Mouse (Mus musculus): ENCODE measurements at regions not wholly inside any gene's neighbourhood (a gene's known extent, or its start where the extent isn't known, plus 50 kb on each side); places are given as distances from the start of the nearest gene placed in this dataset.

- TF ChIP-seq CTCF (IDR thresholded peaks at IDR 0.05; ENCODE audit: low read depth) (no peak), EP300 (IDR thresholded peaks at IDR 0.05; ENCODE audit: low read depth) (no peak)
Measured at GRCm38 (mm10) chr9:113488651-113489050, 219.4 kb downstream of the Pdcd6ip start.

Measured in liver, postnatal 0 days (tissue).